Mouse (Mus musculus) forebrain, embryonic 10.5 days (tissue): ENCODE data around the gene Pramel7. TPM values are rescaled to one million over a fixed set of nuclear protein-coding genes. Genes with fewer than 3 reads are reported as not detected.

Source experiments
- DNase-seq: peaks from one replicate; pipeline ENCODE4 v3.0.0-alpha.2; 2017; ENCODE audit warnings: low spot score; ENCODE audit errors: extremely low spot score
- H3K27ac ChIP-seq: fragments of 300-500 bp; sonication (generic); 2 replicates; pipeline ENCODE4 v1.5.1; 2016; ENCODE audit warnings: mild to moderate bottlenecking
- H3K27me3 ChIP-seq: fragments of 300-500 bp; sonication (generic); 2 replicates; pipeline ENCODE4 v1.6.1; 2016; ENCODE audit warnings: mild to moderate bottlenecking; ENCODE audit not compliant: poor library complexity, severe bottlenecking
- H3K36me3 ChIP-seq: fragments of 300-500 bp; sonication (generic); replicated peaks from 2 replicates; pipeline ENCODE4 v1.6.1; 2016; ENCODE audit warnings: mild to moderate bottlenecking, moderate library complexity
- H3K4me1 ChIP-seq: fragments of 300-500 bp; sonication (generic); 2 replicates; pipeline ENCODE4 v1.6.1; 2016
- H3K4me3 ChIP-seq: fragments of 300-500 bp; sonication (generic); 2 replicates; pipeline ENCODE4 v1.5.1; 2016; ENCODE audit warnings: mild to moderate bottlenecking, moderate library complexity
- H3K9me3 ChIP-seq: fragments of 300-500 bp; sonication (generic); 2 replicates; pipeline ENCODE4 v1.6.1; 2016; ENCODE audit warnings: mild to moderate bottlenecking, moderate library complexity
- WGBS: fragments of 180-500 bp; shearing (Covaris S2); methylation state at CpG from one replicate; pipeline ENCODE4 v1.1.7; 2016; 5-methylcytosine and 5-hydroxymethylcytosine counted together
- polyA plus RNA-seq: library from polyadenylated mRNA; unstranded; fragments of >200 nt; fragmentation: Nextera tagmentation; extraction: Ambion mirVana; gene quantifications from 2 replicates; pipeline ENCODE4 v1.2.1, GENCODE M21; 2016

Pramel7 gene
- polyA plus RNA-seq, 1 experiment from 2014 or later = not detected

GRCm38 (mm10) chr2:87461769-87462168 is 35.1 kb downstream of the Pramel7 start:
- 88% methylated on average over 4 of the region's 4 CpGs for WGBS
- no peaks in the 10 kb centered on the region for H3K36me3 ChIP-seq
- no peak for DNase-seq
- H3K9me3 ChIP-seq = no peaks in the 10 kb centered on the region
- no peak overlapping the region for H3K4me3 ChIP-seq
- no peaks in the 10 kb centered on the region for H3K4me1 ChIP-seq
- no peaks in the 10 kb centered on the region for H3K27me3 ChIP-seq
- no peak overlapping the region for H3K27ac ChIP-seq

- Histone ChIP-seq H3K4me1 (no peaks in the 10 kb centered on the region), H3K9me3 (no peaks in the 10 kb centered on the region), H3K27me3 (no peaks in the 10 kb centered on the region), H3K4me3 (no peak within 1 kb of the TSS), H3K27ac (no peak within 1 kb of the TSS), H3K36me3 (no peaks in the 10 kb centered on the region)
- no peak for DNase-seq
These were observed 43.2 kb downstream of the Pramel7 start, which contains the start of gene Olfr1126 for GRCm38 (mm10) chr2:87453662-87454061. TSS of gene Olfr1126 (plus strand) at chr2:87453962.

Other genes with a start within 250 kb of the Pramel7 start
- not detected in 2 replicates for gene Olfr1115, start 249.1 kb downstream of the Pramel7 start, polyA plus RNA-seq
- not detected in 2 replicates for gene Olfr1116, start 229.6 kb downstream of the Pramel7 start, polyA plus RNA-seq
- not detected in 2 replicates for gene Olfr1118, start 189.5 kb downstream of the Pramel7 start, polyA plus RNA-seq
- not detected in 2 replicates for gene Olfr1120, start 142.3 kb downstream of the Pramel7 start, polyA plus RNA-seq
- not detected in 2 replicates for gene Olfr1121, start 127.2 kb downstream of the Pramel7 start, polyA plus RNA-seq
- not detected in 2 replicates for gene Olfr1122, start 111.2 kb downstream of the Pramel7 start, polyA plus RNA-seq
- not detected in 2 replicates for gene Olfr1123, start 80.5 kb downstream of the Pramel7 start, polyA plus RNA-seq
- gene Olfr1124, start 66.8 kb downstream of the Pramel7 start, polyA plus RNA-seq = 0.07 TPM in 1 of 2 replicates, not detected in the other
- gene Olfr1126, start 43.1 kb downstream of the Pramel7 start, polyA plus RNA-seq = not detected in 2 replicates
- not detected in 2 replicates for gene Pramel6, start 9.5 kb upstream of the Pramel7 start, polyA plus RNA-seq
- gene Olfr153, start 34.7 kb upstream of the Pramel7 start, polyA plus RNA-seq = not detected in 2 replicates
- not detected in 2 replicates for gene Olfr1128, start 48.4 kb upstream of the Pramel7 start, polyA plus RNA-seq
- gene Olfr1129, start 76.8 kb upstream of the Pramel7 start, polyA plus RNA-seq = not detected in 2 replicates
- gene Olfr1130, start 109.1 kb upstream of the Pramel7 start, polyA plus RNA-seq = not detected in 2 replicates
- not detected in 2 replicates for gene Olfr1131, start 130.0 kb upstream of the Pramel7 start, polyA plus RNA-seq
- not detected in 2 replicates for gene Olfr1132, start 140.4 kb upstream of the Pramel7 start, polyA plus RNA-seq
- gene Olfr1133, start 150.3 kb upstream of the Pramel7 start, polyA plus RNA-seq = not detected in 2 replicates
- gene Olfr1134, start 161.4 kb upstream of the Pramel7 start, polyA plus RNA-seq = not detected in 2 replicates
- gene Olfr1135, start 176.6 kb upstream of the Pramel7 start, polyA plus RNA-seq = not detected in 2 replicates
- gene Olfr1136, start 196.9 kb upstream of the Pramel7 start, polyA plus RNA-seq = not detected in 2 replicates
- not detected in 2 replicates for gene Olfr1137, start 216.1 kb upstream of the Pramel7 start, polyA plus RNA-seq
- gene Olfr1138, start 242.9 kb upstream of the Pramel7 start, polyA plus RNA-seq = not detected in 2 replicates
- gene Olfr1140, start 246.7 kb upstream of the Pramel7 start, polyA plus RNA-seq = not detected in 2 replicates